Mouse (Mus musculus) mesoderm, embryonic 11.5 days (tissue): ENCODE measurements around the gene Pias4.
"Not testable (repeated sequence)": the region's sequence is repeated elsewhere in the genome, so short reads cannot be mapped to it uniquely, and the experiment has no call there.

Experiments used
- DNase-seq: peaks from one replicate; pipeline ENCODE4 v3.0.0-alpha.2; 2012; ENCODE audit warnings: low read depth, low spot score

The Pias4 gene

GRCm38 (mm10) chr10:81167200-81168086, at the start of gene Pias4:
TSS of gene Pias4 (minus strand) at chr10:81167923.
- DNase-seq: peak; percentile 99

DNA sequence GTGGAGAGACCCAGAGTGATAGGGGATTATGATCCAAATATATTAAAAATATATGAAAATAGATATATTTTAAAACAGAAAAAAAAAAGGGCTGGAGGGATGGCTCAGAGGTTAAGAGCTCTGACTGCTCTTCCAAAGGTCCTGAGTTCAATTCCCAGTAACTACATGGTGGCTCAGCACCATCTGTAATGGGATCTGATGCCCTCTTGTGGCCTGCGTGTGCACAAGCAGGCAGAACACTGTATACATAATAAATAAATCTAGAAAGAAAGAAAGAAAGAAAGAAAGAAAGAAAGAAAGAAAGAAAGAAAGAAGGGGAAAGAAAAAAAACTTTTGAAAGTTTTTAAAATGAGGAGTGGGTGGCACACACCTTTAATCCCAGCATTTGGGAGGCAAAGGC, 49.5 kb upstream of the Pias4 start:
- not testable (repeated sequence) for DNase-seq

GRCm38 (mm10) chr10:81216810-81217209, 49.1 kb upstream of the Pias4 start:
- no peak for DNase-seq

GRCm38 (mm10) chr10:81216260-81216659, 48.5 kb upstream of the Pias4 start:
- DNase-seq: no peak

GRCm38 (mm10) chr10:81210154-81210553, 42.4 kb upstream of the Pias4 start:
- DNase-seq: no peak

- no peak for DNase-seq
Observed at GRCm38 (mm10) chr10:81204137-81204536, 36.4 kb upstream of the Pias4 start.

GRCm38 (mm10) chr10:81202978-81203720, 35.4 kb upstream of the Pias4 start:
- DNase-seq: no peak

- no peak for DNase-seq
Observed at GRCm38 (mm10) chr10:81201807-81202758, 34.4 kb upstream of the Pias4 start, which contains the start of gene Nmrk2. TSS of gene Nmrk2 (minus strand) at chr10:81202051.

GRCm38 (mm10) chr10:81200605-81201287, 33.0 kb upstream of the Pias4 start:
- DNase-seq: no peak

- DNase-seq: no peak
Observed at GRCm38 (mm10) chr10:81200141-81200540, 32.4 kb upstream of the Pias4 start.

DNA sequence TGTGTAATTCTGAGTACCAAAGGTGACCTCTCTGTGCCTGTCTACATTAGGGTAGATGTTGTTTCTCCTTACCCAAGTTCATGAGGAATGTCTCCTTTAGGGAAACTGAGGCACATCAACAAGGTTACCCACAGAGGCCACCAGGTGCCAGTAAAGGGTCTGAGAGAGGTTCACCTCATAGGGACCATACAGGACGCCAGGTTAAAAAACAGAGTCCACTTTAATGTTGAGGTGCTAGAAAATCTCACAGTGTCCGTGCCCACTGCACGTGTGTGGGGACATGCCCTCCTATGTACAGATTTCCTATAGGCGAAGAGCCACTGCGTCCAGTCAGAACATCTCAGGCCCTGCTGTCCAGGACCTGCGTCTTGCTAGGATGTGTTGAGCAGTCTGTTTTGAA, 31.3 kb upstream of the Pias4 start:
- no peak for DNase-seq

DNA sequence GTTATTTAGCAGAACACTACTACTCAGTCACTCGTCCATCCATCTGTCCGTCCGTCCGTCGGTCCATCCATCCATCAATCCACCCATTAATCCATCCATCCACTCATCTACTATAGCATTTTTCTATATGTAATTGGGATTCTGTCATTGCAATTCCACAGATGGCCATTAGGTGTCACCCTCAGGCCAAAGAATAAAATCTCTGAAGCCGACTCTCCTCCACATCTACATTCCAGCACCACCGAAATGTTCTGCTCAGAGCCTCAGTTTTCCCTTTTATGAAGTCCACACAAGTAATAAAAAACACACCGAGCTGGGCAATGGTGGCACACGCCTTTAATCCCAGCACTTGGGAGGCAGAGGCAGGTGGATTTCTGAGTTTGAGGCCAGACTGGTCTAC, 30.5 kb upstream of the Pias4 start:
- peak; percentile 80 for DNase-seq

- DNase-seq: no peak
Observed at GRCm38 (mm10) chr10:81197305-81197704, 29.6 kb upstream of the Pias4 start.

GRCm38 (mm10) chr10:81196470-81197065, 28.8 kb upstream of the Pias4 start:
- no peak for DNase-seq

GRCm38 (mm10) chr10:81195300-81195699, 27.6 kb upstream of the Pias4 start:
- DNase-seq: no peak

DNA sequence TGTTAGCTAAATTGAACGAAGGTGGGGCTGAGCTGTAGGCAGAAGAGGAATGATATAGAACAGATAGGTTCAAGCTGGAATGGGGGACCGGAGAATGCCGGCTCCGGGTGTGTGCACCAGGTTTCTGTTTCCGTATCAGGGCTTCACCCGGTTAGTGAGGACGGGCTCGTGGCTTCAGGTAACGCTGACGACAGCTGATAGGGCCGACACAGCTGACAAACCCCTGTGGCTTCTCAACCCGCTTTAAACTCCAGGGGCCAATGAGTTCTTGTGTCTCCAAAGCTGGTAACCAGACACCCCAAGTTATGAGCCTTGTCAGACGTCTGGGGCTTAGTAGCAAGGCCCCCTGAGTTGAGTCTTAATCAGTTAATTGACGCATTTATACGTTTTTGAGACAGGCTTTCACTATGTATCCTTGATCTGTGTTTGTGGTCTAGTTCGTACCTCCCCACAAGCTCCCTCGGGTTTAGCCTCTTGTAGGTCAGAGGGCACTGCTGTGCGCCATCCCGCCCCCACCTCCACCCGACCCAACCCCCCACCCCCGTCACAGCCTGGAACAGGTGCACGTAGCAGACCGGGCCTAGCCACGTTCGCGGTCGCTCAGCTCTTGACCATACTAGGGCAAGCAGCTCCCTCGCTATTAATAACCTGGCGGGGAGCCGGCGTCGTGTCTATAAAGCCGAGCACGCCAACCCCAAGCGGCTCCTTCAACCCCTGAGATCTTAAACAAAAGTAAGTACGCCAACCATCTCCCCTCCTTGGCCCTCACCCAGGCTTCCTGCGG, 26.5 kb upstream of the Pias4 start:
- no peak for DNase-seq

- no peak for DNase-seq
Observed at GRCm38 (mm10) chr10:81192968-81193501, 25.3 kb upstream of the Pias4 start.

DNA sequence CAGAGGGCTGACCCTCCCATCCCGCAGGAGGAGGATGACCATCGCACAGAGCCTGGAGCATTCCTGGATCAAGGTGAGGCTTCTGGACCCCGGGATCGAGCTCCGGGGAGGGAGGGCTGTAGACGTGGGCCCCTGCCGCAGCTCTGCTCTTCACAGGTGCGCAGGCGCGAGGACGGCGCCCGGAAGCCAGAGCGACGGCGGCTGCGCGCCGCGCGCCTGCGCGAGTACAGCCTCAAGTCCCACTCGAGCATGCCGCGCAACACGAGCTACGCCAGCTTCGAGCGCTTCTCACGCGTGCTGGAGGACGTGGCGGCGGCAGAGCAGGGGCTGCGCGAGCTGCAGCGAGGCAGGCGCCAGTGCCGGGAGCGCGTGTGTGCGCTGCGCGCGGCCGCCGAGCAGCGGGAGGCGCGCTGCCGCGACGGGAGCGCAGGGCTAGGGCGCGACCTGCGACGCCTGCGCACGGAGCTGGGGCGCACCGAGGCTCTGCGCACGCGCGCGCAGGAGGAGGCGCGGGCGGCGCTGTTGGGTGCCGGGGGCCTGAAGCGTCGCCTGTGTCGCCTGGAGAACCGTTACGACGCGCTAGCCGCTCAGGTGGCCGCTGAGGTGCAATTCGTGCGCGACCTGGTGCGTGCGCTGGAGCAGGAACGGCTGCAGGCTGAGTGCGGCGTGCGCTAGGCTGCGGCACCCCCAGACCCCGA, 24.7 kb upstream of the Pias4 start:
- DNase-seq: peak; percentile 88
